Mouse (Mus musculus) midbrain, embryonic 16.5 days (tissue): Measurements from ENCODE around the gene Nhlrc1. TPM values are rescaled to one million over a fixed set of nuclear protein-coding genes. Genes with fewer than 3 reads are reported as not detected.

Experiments
- ATAC-seq: fragments of 200-750 bp; cut with Nextera tagmentation; 2 replicates; pipeline ENCODE4 v1.8.0; 2017; ENCODE audit warnings: moderate TSS enrichment
- H3K27ac ChIP-seq: fragments of 300-500 bp; sonication (generic); 2 replicates; pipeline ENCODE4 v1.5.1; 2014; ENCODE audit warnings: mild to moderate bottlenecking, low read length, mixed read lengths
- H3K27me3 ChIP-seq: fragments of 300-500 bp; sonication (generic); 2 replicates; pipeline ENCODE4 v1.6.1; 2014; ENCODE audit warnings: low read depth, low read length, mixed read lengths; ENCODE audit not compliant: control insufficient read depth, insufficient read depth
- H3K36me3 ChIP-seq: fragments of 300-500 bp; sonication (generic); 2 replicates; pipeline ENCODE4 v1.6.1; 2014; ENCODE audit warnings: mild to moderate bottlenecking, low read length, moderate library complexity, mixed read lengths; ENCODE audit not compliant: control insufficient read depth, insufficient read depth
- H3K4me1 ChIP-seq: fragments of 300-500 bp; sonication (generic); 2 replicates; pipeline ENCODE4 v1.6.1; 2014; ENCODE audit warnings: mild to moderate bottlenecking, low read length, mixed read lengths; ENCODE audit not compliant: control insufficient read depth, insufficient read depth
- H3K4me2 ChIP-seq: fragments of 300-500 bp; sonication (generic); 2 replicates; pipeline ENCODE4 v1.6.1; 2014; ENCODE audit warnings: mild to moderate bottlenecking, low read length, mixed read lengths
- H3K4me3 ChIP-seq: fragments of 300-500 bp; sonication (generic); 2 replicates; pipeline ENCODE4 v1.5.1; 2014; ENCODE audit warnings: low read depth, mild to moderate bottlenecking, low read length, moderate library complexity, mixed read lengths
- H3K9ac ChIP-seq: fragments of 300-500 bp; sonication (generic); 2 replicates; pipeline ENCODE4 v1.6.1; 2014; ENCODE audit warnings: low read depth, low read length, mixed read lengths
- H3K9me3 ChIP-seq: fragments of 300-500 bp; sonication (generic); replicated peaks from 2 replicates; pipeline ENCODE4 v1.6.1; 2014; ENCODE audit warnings: mild to moderate bottlenecking, low read length, mixed read lengths; ENCODE audit not compliant: control insufficient read depth, poor library complexity, severe bottlenecking
- WGBS: fragments of 180-500 bp; shearing (Covaris S2); extraction: QIAGEN DNeasy Blood & Tissue Kit; methylation state at CpG from one replicate; pipeline ENCODE4 v1.1.7; 2014; 5-methylcytosine and 5-hydroxymethylcytosine counted together
- polyA plus RNA-seq: library from polyadenylated mRNA; unstranded; fragments of >200 nt; fragmentation: Nextera tagmentation; extraction: Ambion mirVana; gene quantifications from 2 replicates; pipeline ENCODE4 v1.2.1, GENCODE M21; 2015

The Nhlrc1 gene
- polyA plus RNA-seq, 1 experiment from 2014 or later = 19.3 TPM

DNA sequence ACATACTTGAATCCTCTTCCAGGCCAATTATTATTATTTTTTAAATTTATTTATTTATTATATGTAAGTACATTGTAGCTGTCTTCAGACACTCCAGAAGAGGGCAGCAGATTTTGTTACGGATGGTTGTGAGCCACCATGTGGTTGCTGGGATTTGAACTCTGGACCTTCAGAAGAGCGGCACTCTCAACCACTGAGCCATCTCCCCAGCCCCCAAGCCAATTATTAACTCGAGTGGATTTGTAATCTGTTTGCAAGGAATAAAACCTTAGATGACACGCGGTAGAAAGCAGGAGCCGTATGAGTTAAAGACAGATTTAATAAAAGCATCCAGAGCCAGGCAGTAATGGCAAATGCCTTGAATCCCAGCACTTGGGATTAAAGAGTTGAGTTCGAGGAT is 5.1 kb upstream of the Nhlrc1 start:
- ATAC-seq = no peak

GRCm38 (mm10) chr13:47017259-47017658 is 2.6 kb upstream of the Nhlrc1 start:
- WGBS = 47% methylated on average over 5 of the region's 5 CpGs
- H3K4me3 ChIP-seq = no peak overlapping the region
- no peaks in the 10 kb centered on the region for H3K27me3 ChIP-seq
- peaks cover 4% of the 10 kb centered on the region; the same call in 1 of the 2 replicates for H3K4me1 ChIP-seq
- no peak overlapping the region for H3K9ac ChIP-seq
- H3K27ac ChIP-seq = no peak overlapping the region
- no peak overlapping the region for H3K4me2 ChIP-seq
- peak; percentile 77; the same call in 1 of the 2 replicates for ATAC-seq
- H3K36me3 ChIP-seq = no peaks in the 10 kb centered on the region
- no peaks in the 10 kb centered on the region; the same call in 1 of the 2 replicates for H3K9me3 ChIP-seq

More for the DNA sequence above, 5.1 kb upstream of the Nhlrc1 start:
- Histone ChIP-seq H3K9ac (no peak overlapping the region), H3K36me3 (no peaks in the 10 kb centered on the region), H3K4me2 (no peak overlapping the region), H3K27ac (no peak overlapping the region), H3K27me3 (no peaks in the 10 kb centered on the region), H3K4me1 (peaks cover 2% of the 10 kb centered on the region; the same call in 1 of the 2 replicates), H3K9me3 (no peaks in the 10 kb centered on the region), H3K4me3 (no peak overlapping the region)
- WGBS = 88% methylated on average over 7 of the region's 7 CpGs

DNA sequence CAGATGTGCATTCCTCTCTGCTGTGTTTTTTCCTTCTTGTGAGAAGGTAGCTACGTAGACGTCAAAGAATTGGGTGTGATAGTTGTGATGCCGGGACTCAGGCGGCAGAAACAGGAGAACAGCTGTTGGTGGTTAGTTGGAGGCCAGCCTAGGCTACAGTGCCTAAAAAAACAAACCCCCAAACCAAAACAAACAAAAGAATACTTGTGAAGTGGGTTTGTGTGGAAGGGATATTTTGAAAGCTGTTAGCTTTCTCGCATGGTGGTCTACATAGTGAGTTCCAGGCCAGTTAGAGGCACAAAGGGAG is 498 bp upstream of the Nhlrc1 start:
- Histone ChIP-seq H3K9ac (peak overlapping the region; percentile 72), H3K4me2 (peak overlapping the region; percentile 99), H3K4me3 (peak overlapping the region; percentile 67), H3K27me3 (no peaks in the 10 kb centered on the region), H3K9me3 (peaks cover 2% of the 10 kb centered on the region; the same call in 1 of the 2 replicates), H3K27ac (no peak overlapping the region), H3K36me3 (no peaks in the 10 kb centered on the region), H3K4me1 (peaks cover 4% of the 10 kb centered on the region; the same call in 1 of the 2 replicates)
- no peak; the same call in 1 of the 2 replicates for ATAC-seq
- 87% methylated on average over 5 of the region's 5 CpGs for WGBS

DNA sequence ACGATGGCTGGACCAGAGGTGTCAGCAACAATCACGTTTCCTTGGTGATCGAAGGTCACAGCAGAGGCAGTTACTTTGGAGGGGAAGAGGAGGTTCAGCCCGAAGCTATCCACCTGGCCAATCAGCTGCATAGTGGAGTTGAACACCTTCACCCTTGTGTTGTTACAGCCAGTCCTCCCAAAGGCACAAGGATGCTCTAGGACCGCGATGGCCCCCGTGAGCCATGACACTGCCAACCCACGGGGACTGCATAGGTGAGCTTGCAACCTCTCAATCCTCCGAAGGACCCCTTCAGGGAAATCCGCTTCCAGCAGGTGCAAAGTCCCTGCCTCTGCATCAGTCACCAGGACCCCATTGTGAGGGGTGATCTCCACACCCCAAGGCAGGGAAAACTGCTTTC is 910 bp downstream of the Nhlrc1 start:
- no peaks in the 10 kb centered on the region for H3K36me3 ChIP-seq
- no peak overlapping the region for H3K9ac ChIP-seq
- H3K4me1 ChIP-seq = peaks cover 4% of the 10 kb centered on the region; the same call in 1 of the 2 replicates
- 60% methylated on average over 10 of the region's 10 CpGs for WGBS
- peaks cover 11% of the 10 kb centered on the region; the same call in 1 of the 2 replicates for H3K9me3 ChIP-seq
- peak overlapping the region; percentile 67 for H3K4me3 ChIP-seq
- H3K27ac ChIP-seq = no peak overlapping the region
- ATAC-seq = 0 out of 2 replicates have a peak, but pooled peaks have one; percentile 1
- H3K4me2 ChIP-seq = peak overlapping the region; percentile 99
- no peaks in the 10 kb centered on the region for H3K27me3 ChIP-seq

GRCm38 (mm10) chr13:47001590-47001989 is 13.1 kb downstream of the Nhlrc1 start:
- Histone ChIP-seq H3K27ac (no peak overlapping the region), H3K4me3 (no peak overlapping the region), H3K9ac (no peak overlapping the region), H3K4me1 (no peaks in the 10 kb centered on the region), H3K27me3 (no peaks in the 10 kb centered on the region), H3K9me3 (no peaks in the 10 kb centered on the region), H3K4me2 (no peak overlapping the region), H3K36me3 (no peaks in the 10 kb centered on the region)
- no peak for ATAC-seq
- WGBS = 92% methylated on average over 4 of the region's 4 CpGs

GRCm38 (mm10) chr13:46999498-46999897 is 15.2 kb downstream of the Nhlrc1 start:
- Histone ChIP-seq H3K27me3 (no peaks in the 10 kb centered on the region), H3K4me2 (no peak overlapping the region), H3K9ac (no peak overlapping the region), H3K9me3 (no peaks in the 10 kb centered on the region), H3K36me3 (no peaks in the 10 kb centered on the region), H3K4me1 (no peaks in the 10 kb centered on the region), H3K27ac (no peak overlapping the region), H3K4me3 (no peak overlapping the region)
- 66% methylated on average over 5 of the region's 5 CpGs for WGBS
- no peak for ATAC-seq

DNA sequence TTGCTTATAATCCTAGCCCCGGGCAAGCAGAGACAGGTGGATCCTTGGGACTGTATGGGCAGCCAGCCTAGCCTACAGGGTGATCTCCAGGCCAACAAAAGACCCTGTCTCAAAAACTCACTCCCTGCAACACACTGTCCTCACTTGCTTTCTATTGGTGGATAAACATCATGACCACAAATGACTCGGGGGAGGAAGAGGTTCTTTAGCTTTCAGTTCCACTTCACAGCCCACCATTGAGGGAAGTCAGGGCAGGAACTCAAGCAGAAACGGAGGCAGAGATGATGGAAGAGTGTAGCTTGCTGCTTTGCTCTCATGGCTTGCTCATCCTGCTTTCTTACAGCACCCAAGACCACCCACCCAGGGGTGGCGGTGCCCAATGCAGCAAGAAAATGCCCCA is 17.3 kb downstream of the Nhlrc1 start:
- no peak overlapping the region for H3K27ac ChIP-seq
- 69% methylated on average over 4 of the region's 4 CpGs for WGBS
- H3K9ac ChIP-seq = no peak overlapping the region
- H3K4me3 ChIP-seq = no peak overlapping the region
- H3K4me2 ChIP-seq = no peak overlapping the region
- H3K36me3 ChIP-seq = no peaks in the 10 kb centered on the region
- no peak for ATAC-seq
- H3K27me3 ChIP-seq = no peaks in the 10 kb centered on the region
- H3K9me3 ChIP-seq = no peaks in the 10 kb centered on the region
- no peaks in the 10 kb centered on the region for H3K4me1 ChIP-seq

DNA sequence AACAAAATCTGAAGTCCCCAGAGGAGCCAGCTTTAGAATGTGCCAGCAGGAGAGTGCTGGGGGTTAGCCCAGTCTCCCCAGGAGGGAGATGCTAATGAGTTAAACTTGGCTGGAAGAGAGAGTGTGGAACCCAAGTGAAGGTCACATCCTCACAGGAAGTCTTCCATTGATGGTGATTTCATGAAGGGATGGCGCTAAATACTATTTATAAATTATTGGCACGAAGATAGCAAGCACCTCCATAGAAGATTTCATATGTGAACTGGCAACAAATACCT is 21.4 kb downstream of the Nhlrc1 start:
- H3K9me3 ChIP-seq = no peaks in the 10 kb centered on the region
- H3K27me3 ChIP-seq = no peaks in the 10 kb centered on the region
- no peaks in the 10 kb centered on the region for H3K36me3 ChIP-seq
- H3K4me2 ChIP-seq = no peak overlapping the region
- no peak overlapping the region for H3K9ac ChIP-seq
- ATAC-seq = no peak
- WGBS = 76% methylated on average over 2 of the region's 2 CpGs
- H3K4me3 ChIP-seq = no peak overlapping the region
- H3K4me1 ChIP-seq = no peaks in the 10 kb centered on the region
- H3K27ac ChIP-seq = no peak overlapping the region

- Histone ChIP-seq H3K4me1 (no peaks in the 10 kb centered on the region), H3K27me3 (no peaks in the 10 kb centered on the region), H3K4me3 (no peak overlapping the region), H3K9me3 (no peaks in the 10 kb centered on the region), H3K27ac (no peak overlapping the region), H3K36me3 (no peaks in the 10 kb centered on the region), H3K9ac (no peak overlapping the region), H3K4me2 (no peak overlapping the region)
- no peak for ATAC-seq
- WGBS = 73% methylated on average over 7 of the region's 7 CpGs
These were observed 22.0 kb downstream of the Nhlrc1 start for GRCm38 (mm10) chr13:46992516-46993273.
